Mouse (Mus musculus) Muller cell, postnatal 12 days (primary cell): Measurements from ENCODE around the gene C9.
A peak's percentile ranks its signal among the peaks of the same experiment; 100 is the strongest.

Experiments
- DNase-seq: peaks from one replicate; pipeline ENCODE4 v3.0.0-alpha.2; 2015; ENCODE audit errors: inconsistent ontology term

Gene C9

DNA sequence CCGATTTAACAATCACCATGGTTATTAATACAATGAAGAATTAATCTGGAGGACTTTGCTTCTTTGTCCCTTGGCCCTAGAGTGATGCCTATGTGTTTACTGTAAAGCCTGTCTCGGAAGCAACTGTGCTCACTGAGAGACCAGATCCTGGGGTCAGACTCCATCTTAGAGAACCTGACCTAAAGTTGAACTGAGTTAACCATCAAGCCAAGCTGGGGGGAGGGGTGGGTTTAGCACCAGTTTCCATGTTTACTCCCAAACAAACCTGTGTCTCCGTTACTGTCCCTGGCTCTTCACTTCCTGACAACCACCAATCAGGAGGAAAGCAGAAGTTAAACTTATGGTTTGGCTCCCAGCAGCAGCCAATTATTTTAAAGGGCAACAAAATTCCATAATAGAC, 38.4 kb downstream of the C9 start:
- no peak for DNase-seq

DNA sequence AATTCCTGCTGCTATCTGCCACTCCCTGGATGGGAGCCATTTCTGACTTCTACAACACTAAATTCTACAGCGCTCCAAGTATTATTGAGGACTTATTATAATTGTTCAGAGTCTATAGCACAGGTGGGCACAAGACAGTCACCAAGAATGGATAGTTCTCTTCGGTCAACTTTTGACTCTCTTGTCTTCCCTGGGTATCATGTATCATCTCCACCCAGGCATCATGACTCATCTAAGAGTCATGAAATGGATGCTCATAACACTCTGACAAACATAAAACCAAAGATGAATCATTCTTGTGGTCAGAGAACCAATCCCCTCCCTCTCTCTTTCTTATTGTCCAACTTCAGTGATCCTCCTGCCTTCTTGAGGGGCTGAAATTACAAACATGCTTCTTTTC, 47.3 kb downstream of the C9 start:
- DNase-seq, result peak; percentile 67

DNA sequence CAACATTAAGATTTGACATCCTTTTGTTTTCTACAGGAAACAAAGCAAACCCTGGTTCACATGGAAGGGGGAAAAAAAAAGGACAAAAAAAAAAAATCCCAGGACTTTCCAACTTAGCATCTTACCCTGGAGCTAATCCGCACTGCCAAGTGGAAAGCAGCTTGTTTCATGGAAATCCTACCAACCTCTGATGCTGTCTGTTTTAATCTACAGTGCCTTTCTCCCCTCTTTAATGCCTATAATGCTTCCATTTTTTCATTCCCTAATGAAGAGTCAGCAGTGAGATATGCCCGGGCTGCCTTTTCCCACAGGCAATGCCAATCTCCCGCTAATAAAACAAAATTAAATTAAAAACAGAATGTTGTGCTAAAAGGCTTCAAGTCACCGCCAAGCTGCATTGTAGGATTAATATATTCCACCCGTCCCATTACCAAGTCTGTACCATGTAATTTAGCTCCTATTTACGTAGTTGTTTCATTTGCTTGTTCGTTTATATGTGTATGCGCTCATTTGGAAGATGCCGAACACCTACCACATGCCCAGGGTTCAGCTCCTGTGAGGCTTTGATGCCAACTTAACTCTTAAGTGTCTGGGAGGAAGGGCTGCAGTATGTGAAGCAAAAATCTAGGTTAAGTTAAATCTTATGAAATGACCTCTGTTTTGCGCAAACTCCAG, 53.4 kb downstream of the C9 start:
- no peak for DNase-seq

- peak; percentile 33 for DNase-seq
Observed at GRCm38 (mm10) chr15:6500787-6501186, 55.7 kb downstream of the C9 start.

DNA sequence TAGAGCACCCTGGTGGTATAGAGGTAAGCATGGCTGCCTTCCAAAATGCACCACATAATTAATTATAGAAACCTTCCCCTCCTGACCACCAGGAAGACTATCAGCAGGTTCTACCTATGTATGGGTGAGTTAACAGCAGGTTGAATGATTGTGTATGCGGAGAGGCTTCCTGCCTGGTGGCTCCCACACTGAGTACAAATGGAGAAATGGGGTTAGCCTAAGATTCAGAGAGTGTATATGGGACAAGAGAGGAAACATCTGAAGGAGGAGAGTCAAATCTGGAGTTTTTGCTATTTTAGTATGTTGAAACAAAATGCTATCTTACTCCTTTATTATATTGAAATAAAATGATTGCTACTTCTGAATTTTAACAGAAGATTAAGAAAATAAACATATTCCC, 72.4 kb downstream of the C9 start:
- no peak for DNase-seq

DNA sequence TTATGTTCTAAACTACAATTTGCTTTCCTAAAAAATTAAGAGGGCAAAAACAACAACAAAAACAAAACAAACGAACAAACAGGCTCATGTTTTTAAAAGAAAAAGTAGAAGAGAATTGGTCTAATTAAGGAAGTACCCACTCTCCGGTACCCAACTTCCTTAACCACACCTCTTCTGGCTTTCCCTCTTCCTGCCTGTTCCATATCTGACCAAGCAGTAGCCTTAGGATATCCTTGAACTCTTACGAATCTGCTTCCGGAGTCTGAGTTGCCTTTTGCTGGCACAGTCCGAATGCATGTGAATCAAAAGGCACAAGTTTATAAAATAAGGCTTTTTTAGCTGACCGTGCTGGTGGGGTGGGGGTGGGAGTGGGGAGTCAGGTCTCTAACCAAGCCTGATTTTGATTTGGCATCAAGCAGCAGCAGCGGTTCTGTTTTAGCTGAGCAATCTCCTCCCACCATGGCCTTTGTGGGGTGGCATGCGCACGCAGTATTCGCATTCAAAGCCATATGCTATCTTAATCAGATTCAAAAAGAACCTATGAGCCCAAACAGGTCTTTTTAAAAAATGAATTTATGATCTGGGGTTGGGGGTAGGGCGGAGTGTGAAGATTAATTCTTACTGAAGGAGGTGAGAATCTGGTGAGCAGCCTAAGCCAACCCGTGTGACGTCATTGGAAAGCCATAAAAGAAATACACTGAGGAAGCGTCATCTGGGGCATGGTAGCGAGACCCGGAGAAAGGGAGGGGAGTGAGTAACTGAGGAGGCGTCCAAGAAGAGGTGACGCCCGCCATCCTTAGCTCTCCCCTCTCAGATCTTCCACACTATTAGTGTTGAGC, 74.5 kb downstream of the C9 start:
- no peak for DNase-seq

GRCm38 (mm10) chr15:6520505-6521155, 75.5 kb downstream of the C9 start:
- DNase-seq, result no peak

DNA sequence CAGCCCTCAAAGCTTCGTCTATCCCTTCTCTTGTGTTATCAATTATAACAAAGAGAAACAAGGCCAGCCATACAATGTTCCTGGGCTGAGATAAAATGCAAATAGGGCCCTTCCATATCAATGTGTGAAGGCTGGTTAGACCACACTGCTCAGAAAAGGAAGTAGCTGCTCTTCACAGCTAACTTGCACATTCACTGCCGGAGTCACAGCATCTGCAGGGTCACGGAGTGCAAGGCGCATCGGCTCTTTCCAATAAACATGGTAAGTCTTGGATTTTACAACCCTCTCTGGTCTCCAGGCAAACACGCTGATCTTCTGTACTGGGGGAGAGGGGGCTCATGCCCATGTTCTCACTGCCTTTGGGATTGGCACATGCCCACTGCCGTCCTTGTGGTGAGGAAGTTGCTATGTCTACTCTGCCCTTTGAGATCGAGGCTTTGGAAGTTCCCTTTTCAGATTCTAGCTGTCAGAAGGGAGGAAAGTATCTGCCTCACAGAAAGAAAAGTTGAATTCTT, 77.6 kb downstream of the C9 start, which contains the start of gene Fyb:
Fyb (plus strand) TSS at position 201 of the 515 bp plus-strand sequence.
- no peak for DNase-seq

DNA sequence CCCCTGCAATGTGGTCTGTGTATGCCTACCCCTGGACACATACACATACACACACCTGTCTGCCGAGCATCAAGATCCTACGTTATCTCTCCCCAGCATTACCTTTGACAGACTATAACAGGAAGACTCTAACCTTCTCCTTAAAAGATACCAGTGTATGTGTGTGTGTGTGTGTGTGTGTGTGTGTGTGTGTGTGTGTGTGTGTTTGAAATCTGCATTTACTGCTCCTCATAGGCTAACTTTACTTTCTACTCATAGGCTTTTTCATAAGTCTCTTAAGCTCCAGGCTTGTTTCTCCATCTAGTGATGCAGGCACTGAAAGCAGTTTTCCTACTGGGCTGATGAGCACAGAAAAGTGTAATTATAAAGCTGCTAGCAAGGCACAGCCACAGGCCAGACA, 79.7 kb downstream of the C9 start:
- DNase-seq, result no peak

DNA sequence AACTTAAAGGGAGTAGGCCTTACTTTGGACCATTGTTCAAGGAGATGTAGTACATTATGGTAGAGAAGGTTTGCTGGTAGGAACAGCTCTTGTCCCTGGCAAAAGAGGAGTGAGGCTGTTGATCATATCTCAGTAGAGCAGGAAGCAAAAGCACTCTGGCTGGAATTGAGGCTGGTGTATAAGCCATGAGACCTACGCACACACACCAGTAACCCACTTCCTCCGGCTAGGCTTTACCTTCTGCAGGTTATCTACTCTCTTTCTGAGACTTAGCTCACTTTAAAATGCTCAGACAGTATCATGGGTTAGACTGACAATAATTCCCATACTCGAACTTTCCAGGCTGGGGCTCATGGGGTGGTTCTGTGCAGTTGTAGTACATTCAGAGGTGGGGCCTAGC, 80.3 kb downstream of the C9 start:
- no peak for DNase-seq

GRCm38 (mm10) chr15:6533858-6534343, 88.8 kb downstream of the C9 start:
- DNase-seq, result no peak

GRCm38 (mm10) chr15:6534592-6534991, 89.5 kb downstream of the C9 start:
- no peak for DNase-seq

DNA sequence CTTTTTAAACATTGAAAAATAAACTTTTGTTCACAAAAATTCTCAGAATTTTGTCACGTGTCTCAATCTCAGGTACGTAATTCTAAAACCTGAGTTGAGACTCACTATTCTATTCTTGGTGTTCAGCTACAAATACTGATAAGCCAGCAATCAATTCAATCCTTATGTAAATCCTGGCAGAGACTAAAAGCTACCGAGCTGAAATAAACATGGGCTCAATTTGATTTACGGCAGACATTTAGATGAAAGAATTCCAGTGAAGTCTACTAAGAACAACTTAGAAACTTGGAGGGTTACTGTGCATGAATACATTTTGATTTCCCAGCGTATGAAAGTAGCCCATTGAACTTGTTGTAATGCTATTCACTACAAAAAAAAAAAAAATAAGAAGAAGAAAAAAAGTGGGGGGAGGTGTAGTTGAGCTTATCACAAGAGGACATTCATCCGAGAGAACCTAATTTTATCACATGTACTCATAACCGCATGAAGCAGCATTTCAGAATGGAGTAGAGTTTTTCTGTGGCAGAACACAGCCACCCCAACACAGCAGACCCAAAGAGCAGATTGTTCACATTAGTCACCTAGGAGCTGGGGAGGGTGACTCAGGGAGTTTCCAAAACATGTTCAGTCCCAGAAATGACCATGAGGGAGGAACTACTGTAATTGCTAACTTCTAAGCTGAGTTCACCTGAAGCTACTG, 94.7 kb downstream of the C9 start:
- DNase-seq, result no peak
